Mouse (Mus musculus) liver, embryonic 12.5 days (tissue): ENCODE data around the gene Heatr4. TPM values are rescaled to one million over a fixed set of nuclear protein-coding genes. Genes with fewer than 3 reads are reported as not detected.

Experiments used
- ATAC-seq: fragments of 200-750 bp; cut with Nextera tagmentation; 2 replicates; pipeline ENCODE4 v1.8.0; 2017; ENCODE audit warnings: moderate number of reproducible peaks, mild to moderate bottlenecking, moderate library complexity
- H3K27ac ChIP-seq: fragments of 300-500 bp; sonication (generic); 2 replicates; pipeline ENCODE4 v1.5.1; 2016; ENCODE audit warnings: mild to moderate bottlenecking
- H3K27me3 ChIP-seq: fragments of 300-500 bp; sonication (generic); replicated peaks from 2 replicates; pipeline ENCODE4 v1.6.1; 2016; ENCODE audit warnings: mild to moderate bottlenecking, moderate library complexity
- H3K36me3 ChIP-seq: fragments of 300-500 bp; sonication (generic); 2 replicates; pipeline ENCODE4 v1.6.1; 2016; ENCODE audit warnings: mild to moderate bottlenecking, moderate library complexity
- H3K4me1 ChIP-seq: fragments of 300-500 bp; sonication (generic); 2 replicates; pipeline ENCODE4 v1.6.1; 2016
- H3K4me2 ChIP-seq: fragments of 300-500 bp; sonication (generic); 2 replicates; pipeline ENCODE4 v1.6.1; 2016; ENCODE audit warnings: mild to moderate bottlenecking, moderate library complexity
- H3K4me3 ChIP-seq: fragments of 300-500 bp; sonication (generic); 2 replicates; pipeline ENCODE4 v1.5.1; 2016; ENCODE audit warnings: mild to moderate bottlenecking, moderate library complexity
- H3K9ac ChIP-seq: fragments of 300-500 bp; sonication (generic); 2 replicates; pipeline ENCODE4 v1.6.1; 2016; ENCODE audit warnings: mild to moderate bottlenecking, moderate library complexity
- H3K9me3 ChIP-seq: fragments of 300-500 bp; sonication (generic); replicated peaks from 2 replicates; pipeline ENCODE4 v1.6.1; 2016; ENCODE audit warnings: mild to moderate bottlenecking, moderate library complexity
- WGBS: fragments of 180-500 bp; shearing (Covaris S2); methylation state at CpG from one replicate; pipeline ENCODE4 v1.1.7; 2016; ENCODE audit not compliant: insufficient replicate concordance; 5-methylcytosine and 5-hydroxymethylcytosine counted together
- polyA plus RNA-seq: library from polyadenylated mRNA; unstranded; fragments of >200 nt; fragmentation: Nextera tagmentation; extraction: Ambion mirVana; gene quantifications from 2 replicates; pipeline ENCODE4 v1.2.1, GENCODE M21; 2016

Gene Heatr4
- polyA plus RNA-seq, 1 experiment from 2014 or later, result not detected

DNA sequence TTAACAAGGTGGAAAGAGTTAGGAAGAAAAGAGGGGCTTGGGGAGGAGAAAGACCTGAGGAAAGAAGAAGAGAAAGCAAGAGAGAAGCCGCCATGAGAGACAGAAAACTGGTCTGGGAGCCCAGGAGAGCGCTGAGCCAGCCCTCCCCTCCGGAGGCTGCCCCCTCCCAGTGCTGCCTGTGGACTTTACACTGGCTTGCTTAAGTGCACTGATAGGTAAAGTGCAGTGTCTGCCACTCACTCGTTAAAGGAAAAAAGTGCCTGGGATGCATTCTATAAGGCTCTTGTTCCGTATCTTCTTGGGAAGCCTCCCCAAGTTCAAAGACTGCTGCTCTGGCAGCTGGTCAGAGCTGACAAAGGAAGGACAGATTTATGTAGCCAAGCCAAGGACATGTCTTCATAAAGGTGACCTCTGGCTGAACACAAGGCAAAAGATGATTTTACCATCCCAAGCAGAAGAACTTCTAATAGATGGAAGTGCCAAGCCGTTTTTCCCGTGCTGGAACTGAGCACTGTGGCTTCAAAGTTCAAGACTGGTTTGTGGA, 59.4 kb downstream of the Heatr4 start:
- H3K27ac ChIP-seq, result no peak overlapping the region
- no peak for ATAC-seq
- H3K9ac ChIP-seq, result no peak overlapping the region
- no peaks in the 10 kb centered on the region for H3K9me3 ChIP-seq
- WGBS, result 64% methylated on average over 7 of the region's 7 CpGs
- H3K4me1 ChIP-seq, result peaks cover 57% of the 10 kb centered on the region
- no peak overlapping the region for H3K4me3 ChIP-seq
- H3K36me3 ChIP-seq, result no peaks in the 10 kb centered on the region
- H3K4me2 ChIP-seq, result peak overlapping the region; percentile 7; the same call in 1 of the 2 replicates
- H3K27me3 ChIP-seq, result no peaks in the 10 kb centered on the region

DNA sequence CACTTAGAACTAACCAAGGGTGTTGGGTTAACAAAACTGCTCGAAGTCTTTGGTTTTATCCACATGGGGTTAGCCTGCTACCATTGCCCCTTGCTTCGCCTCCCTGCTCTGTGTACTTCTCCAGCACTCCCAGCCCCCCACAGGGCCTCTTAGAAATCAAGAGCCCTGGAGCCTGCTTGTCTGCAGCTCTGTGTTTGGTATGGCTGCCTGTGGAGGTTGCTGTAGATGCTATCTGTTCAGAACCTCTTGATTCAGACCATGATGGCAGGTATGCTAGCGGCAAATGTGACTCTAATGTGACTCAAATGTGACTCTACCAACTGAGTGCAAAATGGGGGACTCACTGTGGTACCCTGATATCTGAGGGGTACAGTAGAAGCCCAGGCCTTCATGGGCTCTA, 60.3 kb downstream of the Heatr4 start:
- no peaks in the 10 kb centered on the region for H3K9me3 ChIP-seq
- ATAC-seq, result no peak
- 44% methylated on average over 3 of the region's 3 CpGs for WGBS
- no peak overlapping the region for H3K27ac ChIP-seq
- H3K4me2 ChIP-seq, result no peak overlapping the region
- H3K9ac ChIP-seq, result no peak overlapping the region
- no peaks in the 10 kb centered on the region for H3K36me3 ChIP-seq
- no peak overlapping the region for H3K4me3 ChIP-seq
- peaks cover 60% of the 10 kb centered on the region for H3K4me1 ChIP-seq
- no peaks in the 10 kb centered on the region for H3K27me3 ChIP-seq

DNA sequence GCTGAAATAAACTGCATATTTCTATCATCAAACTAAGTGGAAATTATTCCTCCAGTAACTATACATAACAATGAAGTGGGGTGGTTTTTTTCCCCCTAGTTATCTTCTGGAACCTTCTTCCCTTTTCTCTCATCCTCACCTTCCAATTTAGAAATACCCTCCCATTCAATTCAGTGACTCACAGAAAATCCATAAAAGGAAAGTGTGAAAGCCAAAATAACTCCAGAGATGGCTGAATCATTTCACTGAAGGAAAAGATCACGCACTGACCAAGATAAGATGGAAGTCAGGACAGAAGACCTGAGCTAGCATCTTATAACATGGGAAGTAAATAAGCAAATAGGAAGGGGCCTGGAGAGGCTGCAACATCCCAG, 61.2 kb downstream of the Heatr4 start:
- 60% methylated on average over 1 of the region's 1 CpGs for WGBS
- peak overlapping the region; percentile 30; the same call in 1 of the 2 replicates for H3K27ac ChIP-seq
- no peaks in the 10 kb centered on the region for H3K36me3 ChIP-seq
- H3K9ac ChIP-seq, result no peak overlapping the region; the same call in 1 of the 2 replicates
- H3K27me3 ChIP-seq, result no peaks in the 10 kb centered on the region
- H3K4me1 ChIP-seq, result peaks cover 58% of the 10 kb centered on the region
- no peak overlapping the region for H3K4me3 ChIP-seq
- peak overlapping the region; percentile 77 for H3K4me2 ChIP-seq
- no peaks in the 10 kb centered on the region for H3K9me3 ChIP-seq
- ATAC-seq, result no peak

DNA sequence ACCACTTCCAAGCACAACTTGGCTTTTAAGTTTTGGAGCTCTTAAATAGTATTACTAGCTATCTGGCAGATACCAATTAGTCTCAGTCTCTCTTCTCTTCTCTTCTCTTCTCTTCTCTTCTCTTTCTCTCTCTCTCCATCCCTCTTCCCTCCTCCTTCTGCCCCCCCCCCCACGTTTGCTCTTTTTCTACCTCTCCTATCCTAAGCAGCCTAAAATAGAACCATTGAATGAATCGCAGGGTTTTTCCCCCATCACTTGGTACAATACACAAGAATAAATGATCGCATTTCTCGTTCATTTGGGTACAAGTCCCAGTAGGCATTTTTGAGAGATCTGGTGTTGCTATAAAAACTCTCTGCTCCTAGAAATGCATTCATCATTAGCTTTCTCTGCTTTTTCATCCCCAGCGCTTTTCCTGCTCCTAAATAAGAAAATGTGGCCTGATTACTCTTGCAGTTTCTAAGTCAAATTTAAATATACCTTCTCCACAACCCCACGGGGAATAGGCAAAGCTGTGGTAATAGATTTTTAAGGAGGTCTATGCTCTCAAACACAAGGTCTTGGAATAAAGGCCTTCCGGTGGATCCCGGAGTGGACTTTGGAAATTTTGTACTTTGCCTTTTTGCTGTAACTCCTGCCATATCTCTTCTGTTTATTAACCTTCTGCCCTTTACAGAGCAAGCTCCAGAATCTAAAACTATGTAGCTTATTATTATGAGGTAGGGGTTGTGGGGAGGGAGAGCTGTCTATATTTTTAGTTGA, 61.7 kb downstream of the Heatr4 start:
- Histone ChIP-seq H3K4me2 (peak overlapping the region; percentile 77), H3K4me1 (peaks cover 56% of the 10 kb centered on the region), H3K9ac (peak overlapping the region; percentile 70), H3K27me3 (no peaks in the 10 kb centered on the region), H3K4me3 (peak overlapping the region; percentile 79), H3K27ac (peak overlapping the region; percentile 70), H3K36me3 (no peaks in the 10 kb centered on the region), H3K9me3 (no peaks in the 10 kb centered on the region)
- 56% methylated on average over 8 of the region's 8 CpGs for WGBS
- no peak for ATAC-seq

DNA sequence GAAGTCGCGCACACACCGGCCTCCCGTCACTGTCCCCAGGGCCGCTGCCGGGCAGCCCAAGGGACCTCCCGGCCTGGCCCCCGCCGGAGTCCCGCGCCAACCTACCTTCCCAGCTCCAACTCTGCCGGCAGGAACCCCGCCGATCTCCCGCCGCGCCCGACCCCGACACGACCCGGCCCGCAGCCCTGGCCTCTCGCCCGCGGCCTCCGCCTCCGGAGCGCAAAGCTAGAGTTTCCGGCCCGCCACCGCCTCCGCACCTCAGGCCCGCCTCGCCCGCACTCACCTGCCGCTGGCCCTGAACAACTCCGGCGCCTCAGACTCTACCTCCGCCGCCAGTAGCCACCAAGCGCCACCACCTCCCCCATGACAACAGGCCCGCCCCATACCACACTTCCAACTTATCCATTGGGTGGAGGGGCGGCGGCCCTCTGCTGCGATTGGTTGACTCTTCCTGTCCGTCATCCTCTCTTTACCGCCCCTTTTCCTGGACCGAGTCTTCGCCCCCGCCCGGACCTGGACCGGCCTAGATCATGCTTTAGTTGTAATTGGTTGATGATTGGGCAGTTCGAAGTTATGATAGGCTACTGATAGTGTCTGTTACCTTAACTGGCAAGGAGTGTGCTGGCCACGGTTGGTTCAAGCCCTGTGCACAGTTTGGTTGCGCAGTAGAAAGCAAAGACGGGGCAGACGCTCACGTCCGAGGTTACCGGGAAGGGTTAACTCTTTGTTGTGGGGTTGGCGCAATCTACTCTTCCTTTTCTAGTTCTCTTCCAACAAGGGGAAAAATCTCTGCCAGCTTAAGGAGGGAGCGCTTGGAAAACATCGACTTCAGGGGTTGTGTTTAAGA, 62.9 kb downstream of the Heatr4 start, which contains the start of gene Numb:
Gene Numb (minus strand): TSS at position 400 of the 847 bp plus-strand sequence.
- H3K4me2 ChIP-seq, result peak within 1 kb of the TSS; percentile 97
- peak within 1 kb of the TSS; percentile 79 for H3K4me3 ChIP-seq
- H3K36me3 ChIP-seq, result peaks cover under 1% of the 10 kb centered on the region; the same call in 1 of the 2 replicates
- H3K27ac ChIP-seq, result peak within 1 kb of the TSS; percentile 86
- ATAC-seq, result peak; percentile 99
- H3K9me3 ChIP-seq, result no peaks in the 10 kb centered on the region
- under 1% methylated on average over 53 of the region's 63 CpGs for WGBS
- H3K9ac ChIP-seq, result peak within 1 kb of the TSS; percentile 90
- peaks cover 52% of the 10 kb centered on the region for H3K4me1 ChIP-seq
- H3K27me3 ChIP-seq, result no peaks in the 10 kb centered on the region

DNA sequence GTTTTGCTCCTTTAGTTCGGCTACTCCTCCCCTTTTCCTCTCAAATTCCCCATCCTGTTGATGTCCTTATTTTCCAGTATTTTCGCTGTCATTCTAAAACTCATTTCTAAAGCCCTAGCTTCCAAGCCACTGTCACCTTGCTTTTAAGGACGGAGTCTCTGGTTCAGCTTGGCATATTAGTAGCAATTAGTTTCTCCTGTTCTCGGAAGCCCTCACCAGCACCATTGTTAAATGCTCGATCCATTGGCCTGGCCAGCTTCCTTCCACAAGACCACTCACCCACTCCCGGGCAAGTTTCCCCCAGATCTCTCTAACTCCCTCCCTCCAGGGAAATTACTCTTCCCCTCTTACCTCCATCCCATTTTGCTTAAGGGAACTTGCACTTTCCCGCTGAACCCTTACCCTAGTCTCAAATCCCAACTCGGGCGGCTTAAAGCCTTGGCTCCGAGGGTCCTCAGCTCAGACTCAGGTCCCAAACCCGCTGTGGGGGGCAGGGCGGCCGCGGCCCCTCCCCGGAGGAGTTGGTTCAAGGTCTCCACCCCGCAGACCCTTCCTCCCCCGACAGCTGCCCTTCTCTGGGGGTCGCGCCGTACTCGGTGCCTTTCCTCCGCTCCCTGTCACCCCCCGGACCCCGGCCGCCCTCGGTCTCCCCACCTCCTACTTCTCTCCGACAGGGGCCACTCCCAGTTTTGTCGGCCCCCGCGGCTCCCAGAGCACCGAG, 63.8 kb downstream of the Heatr4 start:
- Histone ChIP-seq H3K4me2 (peak overlapping the region; percentile 97), H3K4me3 (peak overlapping the region; percentile 79), H3K4me1 (peaks cover 56% of the 10 kb centered on the region), H3K27ac (peak overlapping the region; percentile 86), H3K36me3 (peaks cover 6% of the 10 kb centered on the region; the same call in 1 of the 2 replicates), H3K9me3 (no peaks in the 10 kb centered on the region), H3K27me3 (no peaks in the 10 kb centered on the region), H3K9ac (peak overlapping the region; percentile 90)
- WGBS, result 5% methylated on average over 31 of the region's 31 CpGs
- ATAC-seq, result no peak

DNA sequence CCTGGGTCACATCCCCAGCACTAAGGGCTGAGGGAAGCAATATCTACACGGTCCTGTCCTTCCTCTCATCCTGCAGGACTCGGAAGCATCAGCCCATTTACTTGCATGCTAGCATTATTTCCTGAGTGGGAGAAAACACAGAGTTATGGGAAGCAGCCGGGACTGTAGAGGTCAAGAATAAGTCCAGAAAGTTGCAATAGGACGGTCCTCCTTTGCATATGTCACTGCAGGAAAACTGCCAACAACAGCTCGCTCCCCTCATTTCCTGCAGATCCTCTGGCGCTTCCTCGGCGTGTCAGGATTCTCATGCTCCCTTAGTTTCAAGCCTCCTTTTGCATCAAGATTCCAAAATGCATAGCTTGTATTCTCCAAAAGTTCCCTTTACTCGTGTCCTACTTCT, 67.8 kb downstream of the Heatr4 start:
- 70% methylated on average over 9 of the region's 9 CpGs for WGBS
- no peak overlapping the region for H3K4me3 ChIP-seq

DNA sequence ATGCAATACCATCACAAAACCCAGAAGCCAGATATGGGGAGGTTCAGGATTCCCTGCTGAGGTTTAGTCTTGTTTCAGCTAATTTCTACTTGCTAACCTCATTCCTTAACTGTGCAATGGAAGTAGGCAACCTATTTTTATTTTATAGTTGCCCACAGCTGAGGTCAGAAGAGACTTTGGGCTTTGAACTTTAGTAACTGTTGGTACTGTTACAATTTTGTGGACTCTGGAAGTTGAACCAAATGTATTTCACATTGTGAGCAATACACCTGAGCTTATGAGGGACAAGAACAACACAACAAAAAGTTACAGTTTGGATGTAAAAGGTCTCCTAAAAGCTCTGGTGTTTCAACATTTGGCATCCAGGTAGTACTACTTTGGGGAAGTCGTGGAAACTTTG, 69.9 kb downstream of the Heatr4 start:
- 50% methylated on average over 1 of the region's 1 CpGs for WGBS
- H3K4me2 ChIP-seq, result no peak overlapping the region

More for the DNA sequence above, 67.8 kb downstream of the Heatr4 start:
- Histone ChIP-seq H3K36me3 (peaks cover 16% of the 10 kb centered on the region; the same call in 1 of the 2 replicates), H3K9ac (no peak overlapping the region), H3K27me3 (no peaks in the 10 kb centered on the region), H3K4me2 (no peak overlapping the region), H3K27ac (no peak overlapping the region), H3K9me3 (no peaks in the 10 kb centered on the region), H3K4me1 (peaks cover 39% of the 10 kb centered on the region)
- no peak for ATAC-seq

DNA sequence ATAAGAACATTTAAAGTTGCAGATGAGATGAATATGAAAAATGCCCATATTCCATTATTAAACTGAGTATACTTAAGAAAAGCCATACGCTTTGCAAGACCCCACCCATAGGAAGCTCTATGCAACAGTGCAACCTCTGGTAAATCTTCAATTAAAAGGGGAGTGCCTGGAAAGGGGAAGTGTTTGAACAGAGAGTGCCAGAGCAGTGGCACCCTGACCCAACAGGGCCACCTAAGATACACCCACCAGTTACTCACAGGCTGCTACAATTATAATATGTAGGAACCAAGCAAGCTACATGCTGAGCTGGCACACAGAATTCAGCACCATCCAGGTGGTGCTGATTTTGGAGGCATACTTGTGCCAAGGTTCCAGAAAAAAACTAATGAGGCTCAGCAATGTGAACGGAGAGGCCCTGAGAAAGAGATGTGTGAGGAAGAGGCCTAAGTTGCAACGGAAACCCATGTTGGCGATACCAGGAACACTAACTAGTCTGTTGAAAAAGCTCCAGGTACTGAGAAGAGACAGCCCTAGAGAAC, 70.4 kb downstream of the Heatr4 start:
- Histone ChIP-seq H3K4me2 (no peak overlapping the region), H3K36me3 (peaks cover 16% of the 10 kb centered on the region; the same call in 1 of the 2 replicates), H3K9me3 (no peaks in the 10 kb centered on the region), H3K9ac (no peak overlapping the region), H3K4me3 (no peak overlapping the region), H3K27ac (no peak overlapping the region), H3K4me1 (peaks cover 35% of the 10 kb centered on the region), H3K27me3 (no peaks in the 10 kb centered on the region)
- no peak for ATAC-seq
- 77% methylated on average over 4 of the region's 4 CpGs for WGBS

More for the DNA sequence above, 69.9 kb downstream of the Heatr4 start:
- no peak overlapping the region for H3K9ac ChIP-seq
- H3K27me3 ChIP-seq, result no peaks in the 10 kb centered on the region
- no peak overlapping the region for H3K4me3 ChIP-seq
- no peak overlapping the region for H3K27ac ChIP-seq
- H3K4me1 ChIP-seq, result peaks cover 39% of the 10 kb centered on the region
- ATAC-seq, result no peak
- peaks cover 16% of the 10 kb centered on the region; the same call in 1 of the 2 replicates for H3K36me3 ChIP-seq
- H3K9me3 ChIP-seq, result no peaks in the 10 kb centered on the region

DNA sequence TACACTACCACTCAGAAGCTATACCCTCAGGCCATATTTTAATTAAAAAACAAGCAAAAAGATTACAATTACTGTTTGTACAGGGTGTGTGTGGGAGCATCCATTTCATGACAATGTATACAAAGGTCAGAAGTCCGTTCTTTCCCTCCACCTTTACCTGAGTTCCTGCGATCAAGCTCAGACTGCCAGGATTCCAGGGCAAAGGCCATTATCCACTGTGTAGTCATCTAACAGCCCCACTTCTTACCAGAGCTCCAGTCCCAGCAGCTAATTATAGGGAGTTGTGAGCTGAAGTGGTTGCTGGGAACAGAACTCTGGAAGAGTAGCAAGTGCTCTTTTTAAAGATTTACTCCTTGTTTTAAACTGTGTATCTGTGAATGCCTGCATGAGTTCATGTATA, 74.2 kb downstream of the Heatr4 start:
- Histone ChIP-seq H3K4me2 (no peak overlapping the region), H3K4me1 (peaks cover 26% of the 10 kb centered on the region), H3K27me3 (no peaks in the 10 kb centered on the region), H3K36me3 (0 out of 2 replicates have a peak, but pooled peaks cover 14% of the 10 kb centered on the region), H3K9me3 (no peaks in the 10 kb centered on the region), H3K9ac (no peak overlapping the region), H3K4me3 (no peak overlapping the region), H3K27ac (peak overlapping the region; percentile 49; the same call in 1 of the 2 replicates)
- WGBS, result 71% methylated on average over 2 of the region's 2 CpGs
- ATAC-seq, result no peak
